Mouse (Mus musculus) ovary, adult 10 weeks (tissue): Measurements from ENCODE around the gene Plekhf1. TPM values are rescaled to one million over a fixed set of nuclear protein-coding genes. Genes with fewer than 3 reads are reported as not detected.

Experiments used
- polyA plus RNA-seq: library from polyadenylated mRNA; stranded (reverse); fragments of 350-450 nt; fragmentation: Illumina TruSeq; extraction: RNeasy Lipid Tissue Mini Kit (QIAGEN cat#74804); gene quantifications from one replicate; pipeline ENCODE4 v1.2.3, GENCODE M21; 2014

The Plekhf1 gene
- 1.0 TPM for polyA plus RNA-seq

DNA sequence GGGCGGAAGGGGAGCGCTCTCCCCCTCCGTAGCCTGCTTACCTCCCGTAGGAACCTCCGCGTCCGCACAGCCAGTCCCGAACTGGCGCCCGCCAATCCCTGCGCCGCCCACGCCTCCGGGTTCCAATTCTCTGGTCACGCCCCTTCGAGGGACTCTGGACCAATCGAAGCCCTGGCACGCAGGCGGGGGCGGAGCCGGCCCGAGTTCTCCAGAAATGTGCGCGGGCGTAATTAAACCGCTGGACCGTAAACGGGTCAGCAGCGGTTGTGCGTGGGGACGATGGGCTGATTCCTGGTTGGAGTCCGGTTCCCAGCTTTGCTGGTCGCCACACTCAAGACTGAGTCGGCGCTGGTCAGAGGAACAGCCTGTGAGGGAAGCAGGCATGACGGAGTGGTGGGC lies at the start of gene Plekhf1:
Gene Plekhf1 (minus strand): TSS at position 117 of the 399 bp plus-strand sequence.

DNA sequence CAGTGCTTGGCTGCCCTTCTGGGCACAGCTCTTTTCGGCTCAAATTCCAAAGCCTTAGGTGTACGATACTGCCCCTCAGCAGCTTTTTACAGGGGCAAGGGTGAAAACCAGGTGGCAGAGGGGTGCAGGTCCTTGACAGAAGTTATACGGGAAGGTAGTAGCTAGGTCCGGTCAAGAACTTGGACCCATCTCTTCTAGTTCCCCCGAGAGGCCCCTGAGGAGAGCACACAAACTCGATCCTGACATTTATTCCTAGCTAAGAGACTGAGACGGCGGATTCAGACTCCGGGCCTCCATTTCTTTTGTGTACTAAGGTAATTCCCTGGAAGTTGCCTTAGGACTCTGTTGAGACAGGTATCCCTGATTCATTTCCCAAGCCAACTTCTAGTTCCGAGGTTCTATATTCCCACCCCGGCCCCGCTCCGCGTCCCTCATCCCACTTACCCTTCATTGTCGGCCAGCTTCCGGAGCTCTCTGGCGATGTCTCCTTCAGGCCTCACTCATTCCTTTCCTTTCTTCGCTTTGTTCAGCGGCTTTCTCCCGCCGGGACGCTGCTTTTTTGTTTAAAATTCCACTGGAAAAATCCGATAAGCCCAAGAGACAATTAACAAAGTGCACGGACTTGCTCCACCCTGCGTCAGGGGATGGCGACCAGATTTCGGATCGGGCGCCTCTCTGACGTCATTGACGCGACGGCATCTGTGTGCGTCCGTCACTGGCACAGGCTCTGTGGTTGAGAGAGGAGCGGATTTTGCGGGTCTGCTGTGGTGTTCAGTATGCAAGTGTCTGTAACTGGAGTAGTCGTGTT lies 43.1 kb upstream of the Plekhf1 start, which contains the start of gene Pop4:
Gene Pop4 (minus strand): TSS at position 721 of the 808 bp plus-strand sequence.

DNA sequence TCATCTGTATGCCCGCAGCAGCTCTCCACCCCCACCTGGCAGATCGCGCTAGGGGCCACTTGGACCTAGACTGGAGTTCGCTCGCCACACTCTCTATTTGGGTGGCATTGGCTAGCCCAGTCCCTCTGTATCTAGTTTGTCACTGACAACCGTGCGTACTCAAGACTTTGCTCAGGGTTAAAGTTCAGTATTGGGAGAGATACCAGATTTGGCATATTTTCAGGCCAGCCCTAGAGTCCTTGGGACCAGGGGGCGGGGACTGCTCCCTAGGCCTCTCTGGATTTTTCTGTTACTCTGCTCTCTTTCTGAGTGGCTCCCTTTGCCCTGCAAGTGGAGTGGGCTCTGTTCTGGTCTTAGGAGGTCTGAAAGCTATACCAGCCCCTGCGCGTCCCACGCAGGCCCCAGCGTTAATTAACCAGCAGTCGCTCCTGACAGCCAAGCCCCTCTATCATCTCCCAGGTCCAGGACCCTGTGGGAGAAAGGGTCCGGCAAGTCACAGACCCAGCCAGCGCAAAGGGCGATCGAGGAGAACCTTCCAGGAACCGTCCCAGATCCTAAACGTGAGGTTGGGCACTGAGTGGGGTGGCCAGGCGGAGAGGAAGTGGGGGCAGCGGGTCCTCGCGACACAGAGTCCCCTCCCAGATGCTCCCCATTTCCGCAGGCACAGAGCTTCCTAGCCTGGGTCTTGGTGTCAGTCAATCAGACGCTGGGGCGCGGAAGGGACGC lies 44.7 kb downstream of the Plekhf1 start, which contains the start of gene 1600014C10Rik:
Gene 1600014C10Rik (plus strand): TSS at position 256 of the 726 bp plus-strand sequence.

Other genes starting within 250 kb of the Plekhf1 start
- 201 TPM for gene Uri1, start 204.5 kb downstream of the Plekhf1 start, polyA plus RNA-seq
- gene Ccne1, start 120.5 kb downstream of the Plekhf1 start, polyA plus RNA-seq, result 4.1 TPM
- gene 1600014C10Rik, start 44.8 kb downstream of the Plekhf1 start, polyA plus RNA-seq, result 14.3 TPM
- gene Pop4, start 43.4 kb upstream of the Plekhf1 start, polyA plus RNA-seq, result 31.3 TPM